Mouse (Mus musculus) hindbrain, embryonic 11.5 days (tissue): ENCODE results near the gene Grin1. TPM values are rescaled to one million over a fixed set of nuclear protein-coding genes. Genes with fewer than 3 reads are reported as not detected.

Source experiments
- ATAC-seq: fragments of 200-750 bp; cut with Nextera tagmentation; 2 replicates; pipeline ENCODE4 v1.8.0; 2017; ENCODE audit warnings: mild to moderate bottlenecking, moderate TSS enrichment, moderate library complexity; ENCODE audit not compliant: low FRiP score
- DNase-seq: peaks from one replicate; pipeline ENCODE4 v3.0.0-alpha.2; 2015; ENCODE audit warnings: low spot score
- H3K27ac ChIP-seq: fragments of 300-500 bp; sonication (generic); 2 replicates; pipeline ENCODE4 v1.5.1; 2014; ENCODE audit warnings: mild to moderate bottlenecking, low read depth, low read length
- H3K27me3 ChIP-seq: fragments of 300-500 bp; sonication (generic); 2 replicates; pipeline ENCODE4 v1.6.1; 2014; ENCODE audit warnings: mild to moderate bottlenecking, low read length, moderate library complexity, mixed read lengths; ENCODE audit not compliant: control insufficient read depth, insufficient read depth
- H3K36me3 ChIP-seq: fragments of 300-500 bp; sonication (generic); 2 replicates; pipeline ENCODE4 v1.6.1; 2014; ENCODE audit warnings: mild to moderate bottlenecking, low read length, moderate library complexity, mixed read lengths; ENCODE audit not compliant: control insufficient read depth, insufficient read depth
- H3K4me1 ChIP-seq: fragments of 300-500 bp; sonication (generic); replicated peaks from 2 replicates; pipeline ENCODE4 v1.6.1; 2014; ENCODE audit warnings: low read length, mixed read lengths; ENCODE audit not compliant: control insufficient read depth, insufficient read depth
- H3K4me2 ChIP-seq: fragments of 300-500 bp; sonication (generic); replicated peaks from 2 replicates; pipeline ENCODE4 v1.6.1; 2014; ENCODE audit warnings: mild to moderate bottlenecking, low read depth, low read length
- H3K4me3 ChIP-seq: fragments of 300-500 bp; sonication (generic); 2 replicates; pipeline ENCODE4 v1.5.1; 2014; ENCODE audit warnings: low read depth, low read length
- H3K9ac ChIP-seq: fragments of 300-500 bp; sonication (generic); 2 replicates; pipeline ENCODE4 v1.6.1; 2014; ENCODE audit warnings: low read depth, low read length
- H3K9me3 ChIP-seq: fragments of 300-500 bp; sonication (generic); 2 replicates; pipeline ENCODE4 v1.6.1; 2016; ENCODE audit warnings: low read length; ENCODE audit not compliant: control insufficient read depth
- WGBS: fragments of 180-500 bp; shearing (Covaris S2); extraction: QIAGEN DNeasy Blood & Tissue Kit; methylation state at CpG from one replicate; pipeline ENCODE4 v1.1.7; 2014; 5-methylcytosine and 5-hydroxymethylcytosine counted together
- polyA plus RNA-seq: library from polyadenylated mRNA; unstranded; fragments of >200 nt; fragmentation: Nextera tagmentation; extraction: Ambion mirVana; gene quantifications from 2 replicates; pipeline ENCODE4 v1.2.1, GENCODE M21; 2014

Gene Grin1
- polyA plus RNA-seq, 1 experiment from 2014 or later: 3.9 TPM

- no peak for DNase-seq
- Histone ChIP-seq H3K9ac (no peak overlapping the region), H3K9me3 (no peaks in the 10 kb centered on the region), H3K4me2 (no peak overlapping the region), H3K4me3 (no peak overlapping the region), H3K4me1 (peaks cover 3% of the 10 kb centered on the region; the same call in 1 of the 2 replicates), H3K27ac (no peak overlapping the region), H3K27me3 (peaks cover 44% of the 10 kb centered on the region), H3K36me3 (peaks cover 7% of the 10 kb centered on the region)
- WGBS: 69% methylated on average over 7 of the region's 7 CpGs
- ATAC-seq: no peak
Measured at GRCm38 (mm10) chr2:25286837-25287636, 31.9 kb downstream of the Grin1 start.

- no peak overlapping the region for H3K4me3 ChIP-seq
- no peaks in the 10 kb centered on the region for H3K9me3 ChIP-seq
- no peak for DNase-seq
- peaks cover 11% of the 10 kb centered on the region for H3K36me3 ChIP-seq
- H3K4me1 ChIP-seq: no peaks in the 10 kb centered on the region
- 87% methylated on average over 1 of the region's 1 CpGs for WGBS
- no peak overlapping the region for H3K27ac ChIP-seq
- ATAC-seq: no peak
- no peak overlapping the region for H3K4me2 ChIP-seq
- H3K27me3 ChIP-seq: peaks cover 37% of the 10 kb centered on the region
- no peak overlapping the region for H3K9ac ChIP-seq
Measured at GRCm38 (mm10) chr2:25286314-25286713, 32.7 kb downstream of the Grin1 start.

GRCm38 (mm10) chr2:25285551-25285950 lies 33.4 kb downstream of the Grin1 start:
- ATAC-seq: no peak
- no peaks in the 10 kb centered on the region for H3K4me1 ChIP-seq
- no peak overlapping the region for H3K4me2 ChIP-seq
- no peak overlapping the region for H3K9ac ChIP-seq
- H3K36me3 ChIP-seq: peaks cover 11% of the 10 kb centered on the region
- no peaks in the 10 kb centered on the region for H3K9me3 ChIP-seq
- H3K27ac ChIP-seq: no peak overlapping the region
- H3K4me3 ChIP-seq: no peak overlapping the region
- WGBS: 95% methylated on average over 2 of the region's 2 CpGs
- no peak for DNase-seq
- peaks cover 29% of the 10 kb centered on the region for H3K27me3 ChIP-seq

GRCm38 (mm10) chr2:25278928-25279882 lies 39.8 kb downstream of the Grin1 start:
- ATAC-seq: no peak

GRCm38 (mm10) chr2:25273010-25273409 lies 46.0 kb downstream of the Grin1 start:
- H3K27ac ChIP-seq: no peak overlapping the region
- DNase-seq (no peak), ATAC-seq (no peak)
- peak overlapping the region; percentile 92 for H3K4me3 ChIP-seq
- H3K9me3 ChIP-seq: no peaks in the 10 kb centered on the region
- H3K4me2 ChIP-seq: peak overlapping the region; percentile 94
- H3K27me3 ChIP-seq: no peaks in the 10 kb centered on the region
- H3K9ac ChIP-seq: peak overlapping the region; percentile 93
- WGBS: 40% methylated on average over 16 of the region's 16 CpGs
- peaks cover 3% of the 10 kb centered on the region; the same call in 1 of the 2 replicates for H3K36me3 ChIP-seq
- peaks cover 16% of the 10 kb centered on the region for H3K4me1 ChIP-seq

More at GRCm38 (mm10) chr2:25278928-25279882, 39.8 kb downstream of the Grin1 start:
- Histone ChIP-seq H3K27ac (no peak overlapping the region), H3K9ac (no peak overlapping the region), H3K36me3 (peaks cover 18% of the 10 kb centered on the region), H3K4me2 (no peak overlapping the region), H3K4me1 (no peaks in the 10 kb centered on the region; the same call in 1 of the 2 replicates), H3K9me3 (no peaks in the 10 kb centered on the region), H3K27me3 (no peaks in the 10 kb centered on the region), H3K4me3 (no peak overlapping the region)
- WGBS: 63% methylated on average over 13 of the region's 13 CpGs
- DNase-seq: peak; percentile 90

DNA sequence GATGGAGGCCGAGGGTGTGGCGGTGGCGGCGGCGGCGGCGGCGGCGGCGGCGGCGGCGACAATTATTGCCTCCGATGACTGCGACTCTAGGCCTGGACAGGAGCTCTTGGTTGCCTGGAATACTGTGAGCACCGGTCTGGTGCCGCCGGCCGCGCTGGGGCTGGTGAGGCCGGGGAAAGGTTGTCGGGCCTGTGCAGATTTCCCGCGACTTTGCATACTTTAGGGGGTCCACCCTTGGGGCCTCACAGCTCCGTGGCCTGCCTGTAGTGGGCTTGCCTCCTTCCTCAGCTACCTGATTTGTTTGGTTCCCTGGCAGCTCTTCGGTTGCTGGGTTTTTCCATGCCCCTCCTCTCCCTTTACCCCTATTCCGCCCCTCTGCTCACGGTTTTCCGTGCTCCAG lies 46.5 kb downstream of the Grin1 start:
- DNase-seq (no peak), ATAC-seq (peak; percentile 71; the same call in 1 of the 2 replicates)
- H3K4me1 ChIP-seq: peaks cover 16% of the 10 kb centered on the region
- WGBS: under 1% methylated on average over 29 of the region's 29 CpGs
- H3K36me3 ChIP-seq: peaks cover under 1% of the 10 kb centered on the region; the same call in 1 of the 2 replicates
- H3K9me3 ChIP-seq: no peaks in the 10 kb centered on the region
- H3K4me3 ChIP-seq: peak overlapping the region; percentile 92
- no peaks in the 10 kb centered on the region for H3K27me3 ChIP-seq
- no peak overlapping the region for H3K27ac ChIP-seq
- H3K9ac ChIP-seq: peak overlapping the region; percentile 93
- peak overlapping the region; percentile 94 for H3K4me2 ChIP-seq

- Histone ChIP-seq H3K27me3 (no peaks in the 10 kb centered on the region), H3K9me3 (no peaks in the 10 kb centered on the region), H3K36me3 (no peaks in the 10 kb centered on the region; the same call in 1 of the 2 replicates), H3K4me3 (peak within 1 kb of the TSS; percentile 92), H3K27ac (peak within 1 kb of the TSS; percentile 78), H3K4me1 (peaks cover 16% of the 10 kb centered on the region), H3K4me2 (peak within 1 kb of the TSS; percentile 94), H3K9ac (peak within 1 kb of the TSS; percentile 93)
- 1% methylated on average over 45 of the region's 55 CpGs for WGBS
- ATAC-seq (peak; percentile 93), DNase-seq (peak; percentile 100)
Measured at GRCm38 (mm10) chr2:25271827-25272511, 47.0 kb downstream of the Grin1 start, which contains the start of the genes Ssna1 and Anapc2. Ssna1 (minus strand) TSS chr2:25272438. Anapc2 (plus strand) TSS chr2:25272478.

- no peak for ATAC-seq
- Histone ChIP-seq H3K4me1 (peaks cover 20% of the 10 kb centered on the region), H3K9ac (no peak overlapping the region), H3K9me3 (no peaks in the 10 kb centered on the region), H3K36me3 (no peaks in the 10 kb centered on the region; the same call in 1 of the 2 replicates), H3K27me3 (peaks cover 13% of the 10 kb centered on the region), H3K4me3 (no peak overlapping the region), H3K4me2 (no peak overlapping the region), H3K27ac (no peak overlapping the region)
- 80% methylated on average over 4 of the region's 4 CpGs for WGBS
- DNase-seq: no peak
Measured at GRCm38 (mm10) chr2:25267746-25268309, 51.2 kb downstream of the Grin1 start.
